Comparison of ENCODE assay signal across 20 mouse cellular contexts in genomic region chr9:65833640-65834039, GRCm38 (mm10). TPM values are rescaled to one million over a fixed set of nuclear protein-coding genes. Genes with fewer than 3 reads are reported as not detected.
DNase-seq lines count a peak whose midpoint lies in the region; ATAC-seq lines count a peak whose summit lies in the region.
"Had no signal": no experiment of that assay in that cellular context is flagged by ENCODE, and none has a peak within 500 bp of the region (broad histone marks: within the 10 kb centered on the region; RNA-seq: fewer than 3 reads in every experiment).

No protein-coding gene starts in this region.

- H3K9me3 ChIP-seq in hindbrain, embryonic 11.5 days (ENCODE audit: control insufficient read depth, low read length) = no peaks in the 10 kb centered on the region
- H3K9me3 ChIP-seq in hindbrain, embryonic 14.5 days (ENCODE audit: control insufficient read depth, low read length) = no peaks in the 10 kb centered on the region
- H3K9me3 ChIP-seq in forebrain, embryonic 15.5 days = no peaks in the 10 kb centered on the region
- no peaks in the 10 kb centered on the region for H3K9me3 ChIP-seq in kidney, embryonic 15.5 days (replicated peaks)
- H3K9me3 ChIP-seq: embryonic facial prominence, embryonic 15.5 days; heart, embryonic 13.5 days; megakaryocyte, embryonic 14.5 days had no signal

- peak overlapping the region; percentile 43 for H3K27ac ChIP-seq in hindbrain, embryonic 11.5 days (ENCODE audit: low read depth, low read length)
- no peak overlapping the region; the same call in 1 of the 2 replicates for H3K27ac ChIP-seq in hindbrain, embryonic 14.5 days
- peak overlapping the region; percentile 43; the same call in 1 of the 2 replicates for H3K27ac ChIP-seq in forebrain, embryonic 15.5 days (replicated peaks)
- H3K27ac ChIP-seq in kidney, embryonic 15.5 days = no peak overlapping the region
- H3K27ac ChIP-seq: embryonic facial prominence, embryonic 15.5 days; gastrocnemius, adult 2 months; heart, embryonic 13.5 days had no signal

- H3K4me3 ChIP-seq in hindbrain, embryonic 11.5 days (ENCODE audit: low read depth, low read length) = no peak overlapping the region
- no peak overlapping the region for H3K4me3 ChIP-seq in hindbrain, embryonic 14.5 days (replicated peaks; ENCODE audit: low read length)
- H3K4me3 ChIP-seq in forebrain, embryonic 15.5 days = no peak overlapping the region
- H3K4me3 ChIP-seq in kidney, embryonic 15.5 days (replicated peaks) = no peak overlapping the region
- H3K4me3 ChIP-seq: embryonic facial prominence, embryonic 15.5 days; gastrocnemius, adult 2 months; heart, embryonic 13.5 days; megakaryocyte, embryonic 14.5 days had no signal

- H3K27me3 ChIP-seq in hindbrain, embryonic 11.5 days (ENCODE audit: control insufficient read depth, insufficient read depth, low read length) = no peaks in the 10 kb centered on the region
- no peaks in the 10 kb centered on the region for H3K27me3 ChIP-seq in hindbrain, embryonic 14.5 days (ENCODE audit: control insufficient read depth, insufficient read depth, low read length)
- H3K27me3 ChIP-seq in forebrain, embryonic 15.5 days = no peaks in the 10 kb centered on the region
- H3K27me3 ChIP-seq in kidney, embryonic 15.5 days = no peaks in the 10 kb centered on the region
- H3K27me3 ChIP-seq: embryonic facial prominence, embryonic 15.5 days; heart, embryonic 13.5 days; megakaryocyte, embryonic 14.5 days had no signal

- DNase-seq in hindbrain, embryonic 11.5 days (ENCODE audit: low spot score) = no peak
- no peak for DNase-seq in hindbrain, embryonic 14.5 days (ENCODE audit: low spot score)
- DNase-seq in Muller cell, postnatal 12 days (ENCODE audit: inconsistent ontology term) = peak; percentile 48
- peak; percentile 60 for DNase-seq in embryo, embryonic 10.5 days (ENCODE audit: low spot score)
- DNase-seq in B cell, adult 2 months = no peak
- DNase-seq in thymus, postnatal 4 days = no peak
- DNase-seq: cerebellum, adult 9-11 months; gastrocnemius, adult 2 months; heart, postnatal 36 days; kidney, postnatal 4 days; layer of hippocampus, adult 9-11 months; lung, adult 2 months; right cerebral cortex, adult 18-20 months; thymus, postnatal 14 days had no signal

- H3K9ac ChIP-seq in hindbrain, embryonic 11.5 days (ENCODE audit: low read depth, low read length) = no peak overlapping the region
- no peak overlapping the region for H3K9ac ChIP-seq in hindbrain, embryonic 14.5 days
- H3K9ac ChIP-seq in forebrain, embryonic 15.5 days (replicated peaks) = no peak overlapping the region
- H3K9ac ChIP-seq in kidney, embryonic 15.5 days = no peak overlapping the region
- H3K9ac ChIP-seq: embryonic facial prominence, embryonic 15.5 days; heart, embryonic 13.5 days had no signal

- no peaks in the 10 kb centered on the region for H3K4me1 ChIP-seq in hindbrain, embryonic 11.5 days (replicated peaks; ENCODE audit: control insufficient read depth, insufficient read depth, low read length)
- 0 out of 2 replicates have a peak, but pooled peaks cover 9% of the 10 kb centered on the region for H3K4me1 ChIP-seq in hindbrain, embryonic 14.5 days (replicated peaks; ENCODE audit: control insufficient read depth, insufficient read depth, low read length)
- H3K4me1 ChIP-seq in forebrain, embryonic 15.5 days = peaks cover 32% of the 10 kb centered on the region
- peaks cover 2% of the 10 kb centered on the region for H3K4me1 ChIP-seq in kidney, embryonic 15.5 days

- no peak overlapping the region for H3K4me2 ChIP-seq in hindbrain, embryonic 11.5 days (replicated peaks; ENCODE audit: low read depth, low read length)
- no peak overlapping the region for H3K4me2 ChIP-seq in hindbrain, embryonic 14.5 days (replicated peaks)
- no peak overlapping the region for H3K4me2 ChIP-seq in forebrain, embryonic 15.5 days (replicated peaks)
- no peak overlapping the region for H3K4me2 ChIP-seq in kidney, embryonic 15.5 days
- H3K4me2 ChIP-seq: embryonic facial prominence, embryonic 15.5 days; heart, embryonic 13.5 days; liver, embryonic 11.5 days had no signal

- no peaks in the 10 kb centered on the region for H3K36me3 ChIP-seq in hindbrain, embryonic 11.5 days (ENCODE audit: control insufficient read depth, insufficient read depth, low read length)
- peaks cover 15% of the 10 kb centered on the region for H3K36me3 ChIP-seq in hindbrain, embryonic 14.5 days (replicated peaks; ENCODE audit: control insufficient read depth, insufficient read depth)
- no peaks in the 10 kb centered on the region for H3K36me3 ChIP-seq in forebrain, embryonic 15.5 days
- peaks cover 31% of the 10 kb centered on the region for H3K36me3 ChIP-seq in kidney, embryonic 15.5 days

- ATAC-seq in hindbrain, embryonic 11.5 days (ENCODE audit: low FRiP score) = peak; percentile 56; the same call in 1 of the 2 replicates
- no peak for ATAC-seq in hindbrain, embryonic 14.5 days (ENCODE audit: low FRiP score)
- ATAC-seq in forebrain, embryonic 15.5 days (replicated peaks) = no peak
- no peak for ATAC-seq in kidney, embryonic 15.5 days (replicated peaks; ENCODE audit: low FRiP score)

RNA-seq across cellular contexts. Expression of gene Zfp609, which starts 6.3 kb away (rescaled TPM):
- polyA plus RNA-seq in hindbrain, embryonic 11.5 days (2014; fragmentation: Nextera tagmentation; extraction: Ambion mirVana) = 9.2 and 12.5 TPM in 2 replicates
- 8.0 and 8.8 TPM in 2 replicates for polyA plus RNA-seq in hindbrain, embryonic 14.5 days (2014; fragmentation: Nextera tagmentation; extraction: Ambion mirVana)
- 8.9 and 10.1 TPM in 2 replicates for polyA plus RNA-seq in forebrain, embryonic 15.5 days (2015; fragmentation: Nextera tagmentation; extraction: Ambion mirVana)
- polyA plus RNA-seq in kidney, embryonic 15.5 days (2015; fragmentation: Nextera tagmentation; extraction: Ambion mirVana) = 6.0 and 7.4 TPM in 2 replicates

RNA-seq across cellular contexts. Expression of gene Pclaf, which starts 56.4 kb away (rescaled TPM):
- polyA plus RNA-seq in hindbrain, embryonic 11.5 days (2014; fragmentation: Nextera tagmentation; extraction: Ambion mirVana) = 176 and 188 TPM in 2 replicates
- polyA plus RNA-seq in hindbrain, embryonic 14.5 days (2014; fragmentation: Nextera tagmentation; extraction: Ambion mirVana) = 18.1 and 18.3 TPM in 2 replicates
- 81.0 and 86.0 TPM in 2 replicates for polyA plus RNA-seq in forebrain, embryonic 15.5 days (2015; fragmentation: Nextera tagmentation; extraction: Ambion mirVana)
- polyA plus RNA-seq in kidney, embryonic 15.5 days (2015; fragmentation: Nextera tagmentation; extraction: Ambion mirVana) = 244 and 272 TPM in 2 replicates

Comparison
In these comparisons a context has a peak if more than half of its experiments do, and no peak if none do; other contexts are left out.
1. H3K27ac ChIP-seq: peak in hindbrain, embryonic 11.5 days (single experiment) and forebrain, embryonic 15.5 days (single experiment); none in hindbrain, embryonic 14.5 days (single experiment) and kidney, embryonic 15.5 days (single experiment).
2. DNase-seq: peak in Muller cell, postnatal 12 days (single experiment) and embryo, embryonic 10.5 days (single experiment); none in hindbrain, embryonic 11.5 days (single experiment), hindbrain, embryonic 14.5 days (single experiment), B cell, adult 2 months (0 of 2) and thymus, postnatal 4 days (single experiment).